Mouse (Mus musculus): ENCODE data around the gene Ppef2. TPM values are rescaled to one million over a fixed set of nuclear protein-coding genes. Genes with fewer than 3 reads are reported as not detected.
"Not testable (repeated sequence)": the region's sequence is repeated elsewhere in the genome, so short reads cannot be mapped to it uniquely, and the experiment has no call there.

Gene Ppef2
- total RNA-seq, 2 experiments from 2014 or later, result 0.22 TPM; not detected in 1

GRCm38 (mm10) chr5:92196895-92197811, 58.9 kb downstream of the Ppef2 start:
- no peak for DNase-seq (ENCODE audit: low spot score in 2 of 2)

GRCm38 (mm10) chr5:92195716-92196115, 60.4 kb downstream of the Ppef2 start:
- not testable (repeated sequence) for DNase-seq (ENCODE audit: low spot score in 2 of 2)

GRCm38 (mm10) chr5:92188881-92189483, 67.1 kb downstream of the Ppef2 start:
- no peak for DNase-seq (ENCODE audit: low spot score in 2 of 2)

- no peak for DNase-seq (ENCODE audit: low spot score in 2 of 2)
These were observed 72.8 kb downstream of the Ppef2 start for GRCm38 (mm10) chr5:92183071-92183830.

Other genes starting within 250 kb of the Ppef2 start
- gene Cdkl2, start 212.4 kb downstream of the Ppef2 start, total RNA-seq (2021), result 1 to 10 TPM; 5.6 to 7.5 TPM
- gene G3bp2, start 172.6 kb downstream of the Ppef2 start, total RNA-seq (2021), result 100 to 1,000 TPM; 108 to 116 TPM
- 10 to 100 TPM; 68.8 to 71.5 TPM for gene Uso1, start 118.3 kb downstream of the Ppef2 start, total RNA-seq (2021)
- gene U90926, start 40.9 kb downstream of the Ppef2 start, total RNA-seq (2021), result 1 to 10 TPM in 1 of 2 experiments, under 1 TPM in 1; 0.87 to 2.0 TPM
- gene Naaa, start 21.9 kb upstream of the Ppef2 start, total RNA-seq (2021), result 10 to 100 TPM; 23.3 to 24.8 TPM
- gene Sdad1, start 54.2 kb upstream of the Ppef2 start, total RNA-seq (2021), result 10 to 100 TPM; 51.9 to 54.0 TPM
- 1 to 10 TPM in 1 of 2 experiments, under 1 TPM in 1; 0.20 to 1.1 TPM for gene Cxcl9, start 71.8 kb upstream of the Ppef2 start, total RNA-seq (2021)
- gene Art3, start 75.5 kb upstream of the Ppef2 start, total RNA-seq (2021), result 10 to 100 TPM; 42.5 to 70.3 TPM
- gene Cxcl10, start 92.6 kb upstream of the Ppef2 start, total RNA-seq (2021), result 1 to 10 TPM in 1 of 2 experiments, under 1 TPM in 1; 0.76 to 1.3 TPM
- gene Nup54, start 178.9 kb upstream of the Ppef2 start, total RNA-seq (2021), result 10 to 100 TPM; 48.8 to 53.0 TPM

All from adrenal gland, postnatal 4 days (tissue).